Mouse (Mus musculus): ENCODE data around the gene Nars2. TPM values are rescaled to one million over a fixed set of nuclear protein-coding genes. Genes with fewer than 3 reads are reported as not detected.

The Nars2 gene
- polyA plus RNA-seq, 1 experiment, result 23.6 TPM

DNA sequence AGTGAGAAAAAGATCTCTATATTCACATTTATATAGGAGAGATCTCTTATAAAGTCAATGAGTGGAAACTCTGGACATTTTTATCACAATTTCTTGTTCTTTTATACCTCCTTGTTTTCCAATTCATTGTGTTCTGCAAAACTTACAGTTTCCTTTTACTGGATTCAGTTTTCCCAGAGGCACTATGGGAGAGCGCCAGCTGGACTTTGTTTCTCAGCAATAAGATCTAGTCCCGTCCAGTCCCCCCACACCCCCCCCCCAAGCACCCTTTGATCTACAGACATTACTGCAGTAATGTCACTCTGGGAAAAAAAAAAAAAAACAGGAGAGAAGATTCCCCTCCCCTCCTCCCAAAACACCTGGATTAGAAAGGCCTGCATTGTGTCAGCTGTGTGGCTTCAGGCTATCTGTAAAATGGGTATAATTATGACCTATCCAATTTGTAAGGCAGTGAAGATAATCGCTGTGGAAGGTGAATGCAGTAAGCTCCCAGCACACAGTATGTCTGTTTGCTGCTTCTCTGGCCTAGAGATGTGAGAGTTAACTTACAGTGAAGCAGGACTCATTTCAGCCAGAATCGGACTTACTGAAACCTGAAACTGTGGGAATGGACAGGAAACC, 129.4 kb downstream of the Nars2 start:
- no peak for TF ChIP-seq GATA1 (IDR thresholded peaks at IDR 0.05; ENCODE audit: low read length)

- no peak for TF ChIP-seq GATA1 (IDR thresholded peaks at IDR 0.05; ENCODE audit: low read length)
Observed at GRCm38 (mm10) chr7:97081242-97081958, 130.1 kb downstream of the Nars2 start, which contains the start of gene Gab2. TSS of gene Gab2 (plus strand) at chr7:97081586.

DNA sequence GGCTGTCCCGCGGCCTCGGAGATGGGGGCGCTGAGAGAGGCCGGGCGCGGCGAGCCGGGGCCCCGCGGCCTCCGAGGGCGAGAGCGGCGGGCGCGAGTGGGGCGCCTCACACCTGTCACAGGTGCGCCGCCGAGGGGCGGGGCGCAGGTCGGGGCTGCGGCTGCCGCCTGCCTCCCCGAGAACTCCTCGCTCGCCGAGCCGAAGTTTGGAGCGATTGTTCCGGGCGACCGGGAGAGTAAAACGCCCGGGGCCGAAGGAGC, 130.6 kb downstream of the Nars2 start:
- TF ChIP-seq GATA1 (IDR thresholded peaks at IDR 0.05; ENCODE audit: low read length), result no peak

DNA sequence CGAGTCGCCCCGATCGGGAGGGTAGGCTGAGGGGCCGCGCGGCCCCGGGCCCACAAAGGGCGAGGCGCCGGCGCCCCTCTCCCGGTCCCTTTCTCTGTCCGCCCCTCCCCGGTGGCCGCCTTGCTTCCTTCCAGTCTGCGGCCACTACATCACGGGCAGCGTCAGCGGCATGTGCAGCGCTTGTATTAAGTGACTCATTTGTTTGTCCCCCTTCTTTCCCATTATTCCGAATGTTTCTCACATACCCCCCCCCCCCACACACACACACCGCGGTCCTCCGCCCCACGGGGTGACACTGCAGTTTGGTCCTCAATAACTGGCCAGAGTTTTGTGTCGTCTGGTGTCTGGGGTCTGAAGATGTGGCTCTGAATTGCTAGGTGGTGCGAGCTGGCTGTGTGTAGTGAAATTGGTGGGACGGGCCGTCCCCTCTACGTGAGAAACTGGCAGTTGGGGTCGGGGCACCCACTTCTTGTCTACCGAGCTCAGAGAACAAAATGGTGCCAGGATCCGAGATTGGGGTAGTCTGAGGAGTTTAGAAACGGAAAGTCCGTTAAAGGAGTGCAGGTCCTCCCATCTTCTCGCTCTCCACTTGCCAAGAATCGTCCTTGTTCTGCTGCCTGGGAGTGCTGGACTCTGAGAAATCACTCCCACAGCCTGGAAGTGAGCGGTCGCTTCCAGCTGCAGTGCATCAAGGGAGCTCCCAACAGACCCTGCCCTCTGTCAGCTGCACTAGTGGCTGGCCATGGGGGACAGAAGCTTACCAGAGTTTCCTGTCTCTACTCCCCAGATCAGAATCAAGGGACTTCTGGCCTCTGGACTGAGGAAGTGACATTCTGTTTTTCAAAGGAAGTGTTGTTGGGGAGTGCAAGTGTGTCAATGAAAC, 131.2 kb downstream of the Nars2 start:
- no peak for TF ChIP-seq GATA1 (IDR thresholded peaks at IDR 0.05; ENCODE audit: low read length)

GRCm38 (mm10) chr7:97083579-97083978, 132.3 kb downstream of the Nars2 start:
- TF ChIP-seq GATA1 (IDR thresholded peaks at IDR 0.05; ENCODE audit: low read length), result no peak

- TF ChIP-seq GATA1 (IDR thresholded peaks at IDR 0.05; ENCODE audit: low read length), result no peak
Observed at GRCm38 (mm10) chr7:97084181-97084580, 132.9 kb downstream of the Nars2 start.

DNA sequence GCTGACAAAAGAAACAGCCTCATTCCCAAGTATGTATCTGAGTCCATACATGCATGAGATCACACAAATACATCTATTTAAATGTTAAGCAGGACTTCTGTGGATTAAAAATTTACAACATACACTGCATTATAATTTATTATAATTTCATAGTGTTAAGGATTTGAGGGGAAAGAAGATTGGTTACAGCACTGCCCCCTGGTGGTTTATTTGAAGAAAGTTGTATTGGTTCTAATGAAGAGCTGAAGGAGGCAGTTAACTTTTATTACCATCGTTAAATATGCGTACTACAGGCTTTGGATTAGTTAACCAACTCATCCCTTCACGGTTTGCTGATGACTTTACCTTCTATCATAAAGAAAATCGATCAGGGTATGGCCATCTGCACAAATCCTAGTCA, 134.0 kb downstream of the Nars2 start:
- TF ChIP-seq GATA1 (IDR thresholded peaks at IDR 0.05; ENCODE audit: low read length), result no peak

DNA sequence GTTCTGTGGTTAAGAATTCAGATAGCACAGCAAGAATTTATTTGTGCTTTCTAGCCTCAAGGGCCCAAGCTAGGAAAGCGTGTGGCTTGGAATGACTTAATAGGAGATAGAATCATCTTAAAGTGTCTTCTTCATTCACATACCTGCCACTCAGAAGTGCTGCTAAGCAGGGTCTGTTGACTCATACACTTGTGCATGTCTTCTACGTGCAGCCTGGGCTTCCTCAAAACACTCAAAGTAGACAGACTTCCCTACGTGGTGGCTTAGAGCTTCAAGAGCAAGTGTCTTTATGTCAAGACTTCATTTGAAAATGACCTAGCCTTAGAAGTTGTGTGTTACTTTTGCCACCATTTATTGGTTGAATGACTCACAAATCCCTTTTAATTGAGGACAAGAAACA, 142.9 kb downstream of the Nars2 start:
- TF ChIP-seq GATA1 (IDR thresholded peaks at IDR 0.05; ENCODE audit: low read length), result no peak

GRCm38 (mm10) chr7:97108119-97108518, 156.8 kb downstream of the Nars2 start:
- TF ChIP-seq GATA1 (IDR thresholded peaks at IDR 0.05; ENCODE audit: low read length), result no peak

Other genes starting within 250 kb of the Nars2 start
- gene Gab2, start 130.1 kb downstream of the Nars2 start, polyA plus RNA-seq (2012), result 5.2 and 13.1 TPM in 2 replicates

Data from G1E-ER4 (cell line).